Mouse (Mus musculus) heart, postnatal 0 days (tissue): ENCODE results near the gene Ticrr. TPM values are rescaled to one million over a fixed set of nuclear protein-coding genes. Genes with fewer than 3 reads are reported as not detected.
A peak's percentile ranks its signal among the peaks of the same experiment; 100 is the strongest.

Experiments used
- ATAC-seq: fragments of 200-750 bp; cut with Nextera tagmentation; 2 replicates; pipeline ENCODE4 v1.8.0; 2017; ENCODE audit warnings: low read depth, moderate number of reproducible peaks, moderate library complexity; ENCODE audit not compliant: insufficient read depth
- DNase-seq: peaks from one replicate; pipeline ENCODE4 v3.0.0-alpha.2; 2016; ENCODE audit warnings: low spot score
- H3K27ac ChIP-seq: fragments of 300-500 bp; sonication (generic); 2 replicates; pipeline ENCODE4 v1.5.1; 2014; ENCODE audit warnings: low read depth, mild to moderate bottlenecking
- H3K27me3 ChIP-seq: fragments of 300-500 bp; sonication (generic); 2 replicates; pipeline ENCODE4 v1.6.1; 2014; ENCODE audit warnings: low read length, mixed read lengths; ENCODE audit not compliant: control insufficient read depth, insufficient read depth
- H3K36me3 ChIP-seq: fragments of 300-500 bp; sonication (generic); replicated peaks from 2 replicates; pipeline ENCODE4 v1.6.1; 2014; ENCODE audit warnings: low read length, mixed read lengths; ENCODE audit not compliant: control insufficient read depth, insufficient read depth
- H3K4me1 ChIP-seq: fragments of 300-500 bp; sonication (generic); 2 replicates; pipeline ENCODE4 v1.6.1; 2014; ENCODE audit warnings: antibody characterized with exemption; ENCODE audit not compliant: control insufficient read depth, insufficient read depth
- H3K4me2 ChIP-seq: fragments of 300-500 bp; sonication (generic); 2 replicates; pipeline ENCODE4 v1.6.1; 2014; ENCODE audit warnings: low read depth, mild to moderate bottlenecking, low read length, moderate library complexity
- H3K4me3 ChIP-seq: fragments of 300-500 bp; sonication (generic); 2 replicates; pipeline ENCODE4 v1.5.1; 2014; ENCODE audit warnings: low read depth, low read length
- H3K9ac ChIP-seq: fragments of 300-500 bp; sonication (generic); replicated peaks from 2 replicates; pipeline ENCODE4 v1.6.1; 2014; ENCODE audit warnings: low read depth, low read length, mixed read lengths
- H3K9me3 ChIP-seq: fragments of 300-500 bp; sonication (generic); replicated peaks from 2 replicates; pipeline ENCODE4 v1.6.1; 2016; ENCODE audit warnings: low read length; ENCODE audit not compliant: control insufficient read depth
- CTCF ChIP-seq: IDR thresholded peaks from 2 replicates; pipeline ENCODE4 v1.5.1; 2016; ENCODE audit warnings: antibody characterized with exemption, control low read depth, low read depth
- EP300 ChIP-seq: IDR thresholded peaks from 2 replicates; pipeline ENCODE4 v1.6.1; 2016; ENCODE audit warnings: antibody characterized with exemption, low read depth
- WGBS: fragments of 180-500 bp; shearing (Covaris S2); extraction: QIAGEN DNeasy Blood & Tissue Kit; methylation state at CpG from one replicate; pipeline ENCODE4 v1.1.7; 2014; 5-methylcytosine and 5-hydroxymethylcytosine counted together
- polyA plus RNA-seq: library from polyadenylated mRNA; unstranded; fragments of >200 nt; fragmentation: Nextera tagmentation; extraction: Ambion mirVana; gene quantifications from 2 replicates; pipeline ENCODE4 v1.2.1, GENCODE M21; 2015
- total RNA-seq: library from RNA; depleted of rRNA; stranded (reverse); fragments of >200 nt; gene quantifications from 2 replicates; pipeline ENCODE4 v1.2.3, GENCODE M21; 2014; ENCODE audit warnings: low replicate concordance

Ticrr gene
- total and polyA plus RNA-seq, 2 experiments from 2014 or later: 0.74 to 2.2 TPM

DNA sequence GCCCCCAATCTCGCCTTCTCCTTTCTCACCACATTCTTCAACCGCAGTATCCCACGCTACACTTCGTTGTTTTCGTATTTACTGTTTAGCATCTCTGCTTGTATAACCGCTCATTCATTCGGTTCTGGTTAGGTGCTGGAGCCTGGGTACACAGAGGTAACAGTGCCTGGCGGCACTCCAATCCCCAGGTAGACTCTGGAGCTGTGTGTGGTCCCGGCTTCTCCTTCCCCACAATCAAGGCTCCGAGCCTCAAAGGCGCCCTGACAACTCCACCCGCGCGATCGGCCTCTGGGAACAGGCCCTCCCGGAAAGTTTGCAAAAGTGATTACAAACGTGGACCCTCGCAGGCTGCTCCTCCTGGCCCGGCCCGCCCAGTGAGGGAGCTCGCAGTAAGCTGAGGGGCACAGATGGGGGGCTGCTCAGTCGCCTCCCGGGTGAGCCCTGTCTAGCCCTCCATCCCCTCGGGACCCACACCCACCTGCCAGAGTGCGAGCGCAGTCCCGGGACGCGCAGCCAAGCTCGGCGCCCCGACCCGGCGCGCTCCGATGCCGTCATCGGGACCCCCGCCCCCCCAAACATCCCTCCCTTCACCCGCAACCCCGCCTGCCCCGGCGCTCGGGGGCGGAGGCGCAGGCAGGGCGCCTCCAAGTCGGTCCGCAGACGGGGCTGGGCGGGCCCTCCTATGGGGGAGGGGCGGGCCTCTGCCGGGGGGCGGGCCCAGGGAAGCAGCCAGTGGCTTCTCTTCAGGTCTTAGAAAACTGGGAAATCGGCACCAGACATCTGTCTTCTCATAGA is 55.4 kb downstream of the Ticrr start, which contains the start of gene Kif7:
Gene Kif7, minus strand, starts transcription at position 534 of the 795 bp plus-strand sequence.
- Histone ChIP-seq H3K4me2 (peak within 1 kb of the TSS; percentile 98), H3K36me3 (no peaks in the 10 kb centered on the region), H3K9ac (peak within 1 kb of the TSS; percentile 72), H3K27ac (no peak within 1 kb of the TSS), H3K4me3 (peak within 1 kb of the TSS; percentile 85), H3K27me3 (peaks cover 8% of the 10 kb centered on the region), H3K4me1 (no peaks in the 10 kb centered on the region), H3K9me3 (no peaks in the 10 kb centered on the region)
- ATAC-seq (peak; percentile 90), DNase-seq (peak; percentile 68)
- WGBS: under 1% methylated on average over 51 of the region's 55 CpGs
- TF ChIP-seq CTCF: no peak
- TF ChIP-seq EP300: no peak

DNA sequence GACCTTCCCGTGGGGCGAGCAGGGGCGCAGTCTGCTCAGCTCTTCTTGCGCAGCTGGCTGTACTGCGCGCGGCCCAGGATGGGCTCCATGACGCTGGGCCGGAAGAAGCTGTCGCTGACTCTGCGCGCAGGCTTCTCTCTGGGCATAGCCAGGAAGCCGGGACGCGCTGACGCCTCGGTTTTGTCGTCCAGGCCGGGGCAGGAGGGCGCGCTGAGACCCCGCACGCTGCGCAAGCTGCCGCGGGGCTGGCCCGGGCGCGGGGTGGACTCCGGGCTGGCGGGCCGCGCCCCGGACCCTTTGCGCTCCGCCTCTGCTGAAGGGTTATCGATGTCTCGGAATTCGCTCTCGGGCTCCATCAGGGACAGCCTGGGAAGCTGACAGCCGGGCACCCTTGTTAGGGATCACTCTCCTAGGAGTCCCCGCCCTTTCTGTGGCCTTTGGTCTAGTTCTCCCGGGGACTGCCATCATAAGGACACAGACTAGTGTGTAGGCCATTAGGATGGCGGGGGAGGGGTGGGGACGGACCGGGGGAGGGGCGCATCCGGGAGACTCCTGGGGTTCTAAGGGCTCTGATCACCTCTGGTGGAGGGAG is 61.5 kb downstream of the Ticrr start:
- TF ChIP-seq CTCF: no peak
- TF ChIP-seq EP300: no peak
- H3K4me2 ChIP-seq: peak overlapping the region; percentile 92
- H3K4me1 ChIP-seq: peaks cover 3% of the 10 kb centered on the region; the same call in 1 of the 2 replicates
- no peaks in the 10 kb centered on the region for H3K36me3 ChIP-seq
- under 1% methylated on average over 46 of the region's 48 CpGs for WGBS
- peak overlapping the region; percentile 78 for H3K4me3 ChIP-seq
- peak overlapping the region; percentile 78 for H3K27ac ChIP-seq
- ATAC-seq (peak; percentile 90), DNase-seq (peak; percentile 63)
- H3K27me3 ChIP-seq: 0 out of 2 replicates have a peak, but pooled peaks cover 3% of the 10 kb centered on the region
- peak overlapping the region; percentile 76 for H3K9ac ChIP-seq
- no peaks in the 10 kb centered on the region for H3K9me3 ChIP-seq

DNA sequence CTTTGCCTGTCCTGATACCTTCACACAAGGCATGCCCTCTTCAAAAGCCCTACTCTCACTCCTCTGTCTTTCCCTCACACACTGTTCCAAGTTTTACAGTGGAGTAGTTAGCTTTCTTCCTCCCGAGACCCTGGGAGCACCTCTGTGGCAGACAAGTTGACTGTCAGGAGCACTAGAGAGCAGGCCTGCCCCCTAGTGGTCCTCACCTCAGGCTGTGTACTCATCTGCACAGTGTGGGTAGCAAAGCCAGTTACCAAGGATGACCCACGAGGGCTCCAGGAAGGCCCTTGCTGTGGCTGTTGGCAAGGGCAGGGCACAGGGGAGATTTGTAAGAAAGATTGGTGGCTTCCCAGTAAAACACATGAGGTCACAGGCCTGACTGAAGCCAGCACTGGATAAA is 67.1 kb downstream of the Ticrr start:
- TF ChIP-seq EP300: no peak
- peak; percentile 79 for TF ChIP-seq CTCF
- ATAC-seq: peak; percentile 45; the same call in 1 of the 2 replicates

DNA sequence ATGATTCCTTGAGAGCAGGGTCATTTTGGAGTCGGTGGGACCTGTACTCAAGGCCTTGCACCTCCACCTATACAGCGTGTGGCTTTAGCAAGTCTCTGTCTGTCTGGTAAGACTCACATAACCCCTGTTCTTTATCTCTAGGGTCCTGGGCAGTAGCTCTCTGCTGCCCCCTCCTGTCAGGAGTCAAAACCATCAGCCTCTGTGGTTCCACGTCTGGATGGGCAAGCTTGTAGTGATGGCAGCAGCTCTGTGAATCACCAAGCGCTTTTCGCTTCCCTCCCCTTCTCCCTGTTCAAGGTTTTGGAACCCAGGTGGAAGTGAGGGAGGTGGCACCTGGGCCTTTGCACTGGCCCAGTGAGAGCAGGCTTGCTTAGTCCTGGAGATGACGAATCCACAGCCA is 68.2 kb downstream of the Ticrr start:
- peak; percentile 28; the same call in 1 of the 2 replicates for ATAC-seq
- no peaks in the 10 kb centered on the region for H3K36me3 ChIP-seq
- peaks cover 9% of the 10 kb centered on the region; the same call in 1 of the 2 replicates for H3K27me3 ChIP-seq
- H3K4me3 ChIP-seq: no peak overlapping the region
- no peak for TF ChIP-seq EP300
- TF ChIP-seq CTCF: peak; percentile 81
- H3K4me1 ChIP-seq: no peaks in the 10 kb centered on the region
- 23% methylated on average over 6 of the region's 6 CpGs for WGBS
- no peak overlapping the region for H3K9ac ChIP-seq
- H3K4me2 ChIP-seq: no peak overlapping the region
- no peaks in the 10 kb centered on the region for H3K9me3 ChIP-seq
- DNase-seq: peak; percentile 43
- H3K27ac ChIP-seq: no peak overlapping the region

More for the DNA sequence above, 67.1 kb downstream of the Ticrr start:
- 6% methylated on average over 2 of the region's 2 CpGs for WGBS
- H3K27ac ChIP-seq: no peak overlapping the region
- H3K9me3 ChIP-seq: no peaks in the 10 kb centered on the region
- H3K4me2 ChIP-seq: no peak overlapping the region
- H3K4me3 ChIP-seq: no peak overlapping the region
- H3K4me1 ChIP-seq: no peaks in the 10 kb centered on the region; the same call in 1 of the 2 replicates
- no peak overlapping the region for H3K9ac ChIP-seq
- peak; percentile 40 for DNase-seq
- H3K36me3 ChIP-seq: no peaks in the 10 kb centered on the region
- peaks cover 12% of the 10 kb centered on the region; the same call in 1 of the 2 replicates for H3K27me3 ChIP-seq

DNA sequence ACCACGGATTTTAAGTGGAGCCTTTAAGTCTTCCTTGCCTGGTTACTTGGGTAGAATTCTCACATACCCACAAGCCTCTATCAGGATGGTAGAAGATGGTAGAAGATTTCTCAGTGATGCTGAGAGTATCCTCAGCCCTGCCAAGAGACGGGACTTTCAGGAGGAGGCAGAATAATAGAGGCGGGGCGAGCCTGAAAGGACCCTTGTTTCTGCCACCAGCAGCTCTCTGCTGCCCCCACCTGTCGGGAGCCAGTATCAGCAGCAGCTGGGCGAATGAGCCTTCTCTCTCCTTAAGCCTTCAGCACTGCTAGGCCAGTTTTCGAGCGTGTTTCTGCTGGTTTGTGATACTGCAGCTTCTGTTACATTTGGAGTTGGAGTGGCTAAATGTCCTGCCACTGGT is 69.2 kb downstream of the Ticrr start:
- ATAC-seq (no peak), DNase-seq (peak; percentile 63)
- 3% methylated on average over 8 of the region's 8 CpGs for WGBS
- Histone ChIP-seq H3K27me3 (peaks cover 9% of the 10 kb centered on the region; the same call in 1 of the 2 replicates), H3K4me3 (no peak overlapping the region), H3K4me2 (no peak overlapping the region), H3K9me3 (no peaks in the 10 kb centered on the region), H3K27ac (no peak overlapping the region), H3K9ac (no peak overlapping the region), H3K4me1 (no peaks in the 10 kb centered on the region), H3K36me3 (no peaks in the 10 kb centered on the region)
- TF ChIP-seq EP300 (no peak), CTCF (peak; percentile 74)
